Mouse (Mus musculus) heart, postnatal 0 days (tissue): ENCODE results near the gene Ank2.

ENCODE experiments used
- CTCF ChIP-seq: IDR thresholded peaks from 2 replicates; pipeline ENCODE4 v1.5.1; 2016; ENCODE audit warnings: antibody characterized with exemption, control low read depth, low read depth
- EP300 ChIP-seq: IDR thresholded peaks from 2 replicates; pipeline ENCODE4 v1.6.1; 2016; ENCODE audit warnings: antibody characterized with exemption, low read depth

- TF ChIP-seq CTCF (no peak), EP300 (no peak)
Observed at GRCm38 (mm10) chr3:127222086-127222485, 277.1 kb downstream of the Ank2 start.
